Mouse (Mus musculus) spleen, postnatal 14 days (tissue): ENCODE data around the gene Fermt1.

Experiments used
- DNase-seq, 2 experiments: peaks; one replicate each; pipeline ENCODE4 v3.0.0; 2021 to 2022; ENCODE audit warnings: low spot score in 2 of 2

Fermt1 gene

GRCm38 (mm10) chr2:132861456-132861855, 84.2 kb downstream of the Fermt1 start:
- DNase-seq = no peak

DNA sequence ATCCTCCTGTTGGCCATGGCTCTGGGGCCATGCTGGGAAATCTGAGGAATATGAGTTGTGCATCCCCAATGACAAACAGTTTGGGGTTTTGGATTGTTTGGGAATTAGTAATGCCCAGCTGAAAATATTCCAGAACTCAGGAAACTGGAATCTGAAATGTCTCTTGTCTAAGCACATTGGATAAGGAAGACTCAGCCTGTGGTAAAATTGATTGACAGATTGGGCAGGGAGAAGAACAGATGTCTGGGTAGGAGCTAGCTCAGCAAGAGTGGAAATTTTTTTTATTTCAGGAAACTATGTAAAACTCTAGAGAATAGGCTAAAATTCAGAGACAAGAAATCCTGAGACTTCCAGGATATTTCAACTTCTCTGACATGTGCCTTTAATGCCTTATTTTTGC, 85.3 kb downstream of the Fermt1 start:
- DNase-seq = no peak

DNA sequence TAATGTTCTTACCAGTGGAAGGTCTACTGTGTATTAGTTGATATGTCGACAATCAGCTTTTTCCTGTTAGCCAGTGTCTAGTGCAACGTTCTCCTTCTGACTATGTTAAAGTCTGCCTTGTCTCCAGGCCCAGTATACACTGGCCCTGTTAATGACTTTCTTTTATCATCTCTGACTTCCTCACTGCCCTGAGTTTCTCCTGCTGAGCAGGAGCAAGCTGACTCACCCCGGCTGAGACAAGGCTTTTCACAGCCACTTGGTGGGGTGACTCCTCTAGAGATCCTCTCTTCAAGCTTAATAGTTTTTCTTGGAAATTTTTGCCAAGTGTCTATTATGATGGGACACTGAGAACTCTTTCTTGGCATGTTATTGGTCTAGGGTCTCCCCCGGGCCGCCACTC, 89.4 kb downstream of the Fermt1 start:
- no peak for DNase-seq
